Mouse (Mus musculus) heart, postnatal 4 days (tissue): ENCODE results near the gene Trp53tg5. TPM values are rescaled to one million over a fixed set of nuclear protein-coding genes. Genes with fewer than 3 reads are reported as not detected.

Experiments used
- DNase-seq: peaks from one replicate; pipeline ENCODE4 v3.0.0; 2021
- total RNA-seq, 2 experiments: library from RNA; stranded (reverse); gene quantifications; 2 replicates each; pipeline ENCODE4 v1.2.3; 2021

Gene Trp53tg5
- total RNA-seq, 2 experiments from 2014 or later = not detected

DNA sequence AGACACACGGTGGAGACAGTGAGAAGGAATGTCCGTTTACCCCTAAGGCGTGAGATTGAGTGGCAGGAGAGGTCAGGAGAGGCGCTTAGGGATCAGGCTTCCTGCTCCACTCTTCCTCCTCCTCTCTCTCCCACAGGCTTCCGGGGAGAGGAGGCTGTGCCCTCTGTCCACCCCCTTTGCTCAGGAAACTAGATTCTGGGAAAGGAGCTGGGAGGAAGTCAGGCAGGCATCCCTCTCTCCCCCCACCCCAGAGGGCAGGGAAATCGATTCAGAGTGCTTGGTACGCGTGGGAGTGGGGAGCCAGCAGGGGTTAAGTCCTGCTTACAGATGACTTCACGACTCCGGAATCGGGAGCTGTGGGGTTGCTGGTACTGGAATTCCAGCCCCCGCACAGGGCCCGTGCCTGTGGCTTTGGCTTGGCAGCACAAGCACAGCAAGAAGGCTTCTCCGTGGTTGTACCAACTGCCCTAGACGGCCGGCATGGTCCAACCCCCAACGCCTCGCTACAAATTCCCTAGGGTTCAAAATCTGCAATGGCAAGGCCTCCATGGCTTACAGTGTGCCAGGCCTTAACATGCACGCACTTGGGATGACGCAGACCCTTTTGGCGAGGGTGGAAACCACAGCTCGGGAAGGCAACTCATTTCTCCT, 40.9 kb downstream of the Trp53tg5 start:
- peak; percentile 60 for DNase-seq

- DNase-seq = no peak
Observed at GRCm38 (mm10) chr2:164431676-164432465, 41.7 kb downstream of the Trp53tg5 start.

DNA sequence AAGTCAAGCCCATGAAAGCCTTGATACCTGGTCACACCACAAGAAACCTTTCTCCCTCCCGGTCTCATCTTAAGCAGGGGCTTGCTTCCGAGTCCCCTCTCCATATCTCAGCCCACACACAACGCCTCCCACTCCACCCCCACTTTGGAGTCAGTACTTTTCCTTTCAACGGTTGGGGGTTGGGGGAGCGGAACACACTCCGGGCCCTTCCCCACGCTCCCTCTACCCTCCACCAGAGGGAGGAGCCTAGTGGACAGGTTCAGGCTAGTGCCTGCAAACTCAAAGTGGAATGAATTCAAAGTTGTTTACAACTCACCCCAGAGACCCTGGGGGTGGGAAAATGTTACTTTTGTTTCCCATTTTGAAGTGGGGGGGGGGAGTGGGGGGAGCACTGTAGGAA, 42.8 kb downstream of the Trp53tg5 start:
- DNase-seq = no peak

DNA sequence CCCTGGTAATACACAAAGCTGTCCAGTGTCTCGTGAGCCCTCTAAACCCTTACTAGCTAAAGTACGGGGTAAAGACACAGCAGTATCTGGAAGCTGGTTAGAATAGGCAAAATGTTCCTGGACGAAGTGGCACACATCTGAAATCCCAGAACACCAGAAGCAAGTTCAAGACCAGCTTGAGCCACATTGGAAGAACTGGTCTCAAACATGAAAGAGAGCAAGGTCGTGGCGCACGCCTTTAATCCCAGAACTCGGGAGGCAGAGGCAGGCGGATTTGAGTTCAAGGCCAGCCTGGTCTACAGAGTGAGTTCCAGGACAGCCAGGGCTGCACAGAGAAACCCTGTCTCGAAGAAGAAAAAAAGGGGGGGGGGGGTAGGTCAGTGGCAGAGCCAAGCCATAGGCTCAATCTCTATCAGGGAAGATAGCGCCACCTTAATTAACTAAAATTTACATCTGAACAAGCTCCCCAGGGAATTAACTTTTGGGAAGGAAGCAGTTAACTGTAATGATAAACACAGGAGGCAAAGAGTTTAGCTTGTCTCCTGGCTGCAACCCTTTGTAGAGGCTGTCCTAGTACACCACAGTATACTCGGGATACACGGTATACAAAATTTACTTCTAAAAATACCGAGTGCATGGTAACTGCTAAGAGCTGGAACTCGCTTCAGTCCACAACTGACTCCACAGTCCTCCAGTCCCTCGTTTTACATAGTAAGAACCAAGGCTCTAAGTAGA, 43.5 kb downstream of the Trp53tg5 start:
- no peak for DNase-seq

GRCm38 (mm10) chr2:164428451-164428850, 45.1 kb downstream of the Trp53tg5 start:
- no peak for DNase-seq

DNA sequence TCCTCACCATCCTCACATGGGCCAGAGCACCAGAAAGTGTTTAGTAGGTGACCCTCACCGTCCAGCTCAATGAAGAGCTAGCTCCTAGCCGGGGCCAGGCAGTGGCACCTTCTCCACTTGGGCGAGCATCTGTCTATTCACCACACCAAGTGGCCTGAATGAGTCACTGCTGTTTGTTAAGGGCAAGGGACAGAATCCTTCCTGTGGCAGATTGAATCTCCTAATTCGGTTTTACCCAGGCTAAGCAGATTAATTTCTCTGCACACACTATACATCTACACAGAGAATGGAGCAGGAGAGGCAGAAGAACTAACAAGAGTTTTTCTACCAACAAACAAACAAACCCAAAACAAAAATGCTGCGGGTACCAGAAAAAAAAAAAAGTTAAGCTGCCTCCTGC, 46.6 kb downstream of the Trp53tg5 start:
- DNase-seq = no peak

GRCm38 (mm10) chr2:164426121-164426520, 47.4 kb downstream of the Trp53tg5 start:
- no peak for DNase-seq

- DNase-seq = no peak
Observed at GRCm38 (mm10) chr2:164425401-164425800, 48.1 kb downstream of the Trp53tg5 start.

- DNase-seq = no peak
Observed at GRCm38 (mm10) chr2:164424406-164424805, 49.1 kb downstream of the Trp53tg5 start.

DNA sequence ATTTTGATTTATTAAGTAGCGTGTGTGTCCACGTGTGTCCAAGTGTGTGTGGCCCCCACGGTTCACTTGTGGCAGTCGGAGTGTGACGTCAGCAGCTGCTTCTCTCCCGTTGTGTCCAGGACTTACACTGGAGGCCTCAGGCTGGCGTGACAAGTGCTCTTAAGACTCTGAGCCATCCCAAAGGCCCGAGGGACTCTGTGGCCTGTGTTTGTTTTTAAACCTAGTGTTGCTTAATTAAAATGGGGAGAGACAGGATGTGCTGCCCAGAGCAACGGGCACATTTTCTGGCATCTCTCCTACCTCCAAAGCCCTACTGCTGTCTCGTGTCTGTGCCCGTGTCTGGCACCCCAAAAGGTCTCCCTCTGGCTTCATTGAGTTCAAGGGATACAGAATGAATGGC, 50.1 kb downstream of the Trp53tg5 start:
- no peak for DNase-seq

DNA sequence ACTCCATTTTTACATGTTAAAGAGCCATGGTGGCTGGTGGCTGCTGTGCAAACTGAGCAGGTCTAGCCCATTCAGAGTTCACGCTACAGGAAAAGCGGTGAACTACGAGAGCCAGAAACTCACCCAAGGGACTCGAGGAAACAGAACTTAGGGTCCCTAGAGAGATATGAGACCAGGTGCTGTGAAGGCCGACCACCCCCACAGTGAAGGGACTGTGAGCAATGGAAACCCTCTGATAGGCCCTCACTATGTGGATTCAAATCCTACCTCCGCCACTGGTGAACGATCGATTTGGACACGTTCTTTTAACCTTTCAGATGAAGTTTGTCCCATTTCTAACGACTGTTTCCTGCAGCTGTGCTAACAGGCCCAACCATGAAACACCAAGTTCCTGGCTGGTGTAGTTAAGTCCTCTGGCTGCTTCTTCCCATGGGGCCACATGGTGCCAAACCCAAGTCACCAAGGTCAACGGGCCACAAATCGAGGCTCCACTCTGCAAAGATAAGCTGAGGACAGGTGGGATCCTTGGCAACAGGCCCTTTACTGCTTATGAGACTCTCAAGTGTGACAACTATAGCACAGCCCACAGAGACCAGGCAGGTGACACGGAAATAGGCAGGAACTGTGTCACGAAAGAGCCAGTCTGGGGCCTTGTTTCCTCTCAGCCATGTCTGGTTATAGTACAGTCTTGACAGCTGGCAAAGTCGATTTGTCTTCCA, 50.7 kb downstream of the Trp53tg5 start:
- no peak for DNase-seq

- DNase-seq = no peak
Observed at GRCm38 (mm10) chr2:164421979-164422378, 51.5 kb downstream of the Trp53tg5 start.

GRCm38 (mm10) chr2:164421306-164421705, 52.2 kb downstream of the Trp53tg5 start:
- DNase-seq = no peak

Other genes starting within 250 kb of the Trp53tg5 start
- gene Svs2, start 235.3 kb downstream of the Trp53tg5 start, total RNA-seq = not detected
- not detected for gene Svs3b, start 217.1 kb downstream of the Trp53tg5 start, total RNA-seq
- not detected for gene Svs4, start 195.3 kb downstream of the Trp53tg5 start, total RNA-seq
- not detected for gene Svs3a, start 184.5 kb downstream of the Trp53tg5 start, total RNA-seq
- not detected for gene Svs6, start 157.0 kb downstream of the Trp53tg5 start, total RNA-seq
- not detected for gene Svs5, start 141.0 kb downstream of the Trp53tg5 start, total RNA-seq
- gene Slpi, start 84.6 kb downstream of the Trp53tg5 start, total RNA-seq = under 1 TPM; 0.41 to 0.83 TPM
- not detected for gene Rbpjl, start 70.6 kb downstream of the Trp53tg5 start, total RNA-seq
- 1 to 10 TPM; 1.8 TPM for gene Matn4, start 68.6 kb downstream of the Trp53tg5 start, total RNA-seq
- 10 to 100 TPM; 22.1 to 25.8 TPM for gene Sdc4, start 29.8 kb downstream of the Trp53tg5 start, total RNA-seq
- gene Sys1, start 16.8 kb downstream of the Trp53tg5 start, total RNA-seq = 10 to 100 TPM; 20.2 to 23.1 TPM
- 1 to 10 TPM; 2.5 to 4.3 TPM for gene Gm20458, start 12.8 kb downstream of the Trp53tg5 start, total RNA-seq
- 10 to 100 TPM; 19.2 to 21.2 TPM for gene Dbndd2, start 12.4 kb upstream of the Trp53tg5 start, total RNA-seq
- 10 to 100 TPM; 61.8 to 64.1 TPM for gene Pigt, start 23.8 kb upstream of the Trp53tg5 start, total RNA-seq
- under 1 TPM; 0.55 to 0.77 TPM for gene Wfdc2, start 88.7 kb upstream of the Trp53tg5 start, total RNA-seq
- gene Spint3, start 99.7 kb upstream of the Trp53tg5 start, total RNA-seq = not detected
- not detected for gene Wfdc6a, start 111.7 kb upstream of the Trp53tg5 start, total RNA-seq
- gene Eppin, start 119.9 kb upstream of the Trp53tg5 start, total RNA-seq = not detected
- not detected for gene Wfdc6b, start 139.8 kb upstream of the Trp53tg5 start, total RNA-seq
- not detected for gene Wfdc8, start 139.9 kb upstream of the Trp53tg5 start, total RNA-seq
- gene Wfdc16, start 165.1 kb upstream of the Trp53tg5 start, total RNA-seq = not detected
- gene Wfdc10, start 182.3 kb upstream of the Trp53tg5 start, total RNA-seq = not detected
- gene Wfdc9, start 182.9 kb upstream of the Trp53tg5 start, total RNA-seq = not detected
- not detected for gene Wfdc11, start 200.4 kb upstream of the Trp53tg5 start, total RNA-seq
- not detected for gene Wfdc13, start 211.4 kb upstream of the Trp53tg5 start, total RNA-seq
- not detected for gene Spint4, start 224.8 kb upstream of the Trp53tg5 start, total RNA-seq
- not detected for gene Spint5, start 241.6 kb upstream of the Trp53tg5 start, total RNA-seq